Mouse (Mus musculus) MEL (cell line): ENCODE measurements at regions not wholly inside any gene's neighbourhood (a gene's known extent, or its start where the extent isn't known, plus 50 kb on each side); places are given as distances from the start of the nearest gene placed in this dataset.

ENCODE experiments used
- DNase-seq: peaks from one replicate; pipeline ENCODE4 v3.0.0; 2011; ENCODE audit warnings: low read depth, low spot score
- H3K27ac ChIP-seq: 2 replicates; pipeline ENCODE4 v1.5.1; 2012; ENCODE audit warnings: low read depth, mild to moderate bottlenecking, control low read depth, low read length, moderate library complexity; ENCODE audit not compliant: control insufficient read depth
- H3K27me3 ChIP-seq, 2 experiments: fragments of 150-350 bp in 1 of 2; sonication (generic) in 1 of 2; 2 replicates each; pipeline ENCODE4 v1.6.1; 2012; ENCODE audit warnings: low read length in 2 of 2, mild to moderate bottlenecking in 2 of 2, improper control_type of control experiment in 1 of 2, moderate library complexity in 1 of 2; ENCODE audit not compliant: insufficient read depth in 2 of 2, control insufficient read depth in 1 of 2
- H3K36me3 ChIP-seq, 2 experiments: 2 replicates each; pipeline ENCODE4 v1.6.1; 2012 to 2014; ENCODE audit warnings: low read length in 2 of 2, improper control_type of control experiment in 1 of 2, inconsistent platforms in 1 of 2, mild to moderate bottlenecking in 1 of 2; ENCODE audit not compliant: insufficient read depth in 2 of 2, control insufficient read depth in 1 of 2
- H3K4me1 ChIP-seq, 2 experiments: fragments of 150-350 bp in 1 of 2; sonication (generic) in 1 of 2; 2 replicates each; pipeline ENCODE4 v1.6.1; 2012; ENCODE audit warnings: low read length in 2 of 2, improper control_type of control experiment in 1 of 2, mild to moderate bottlenecking in 1 of 2; ENCODE audit not compliant: insufficient read depth in 2 of 2, control insufficient read depth in 1 of 2
- H3K4me3 ChIP-seq, 2 experiments: fragments of 150-350 bp in 1 of 2; sonication (generic) in 1 of 2; 2 replicates each; pipeline ENCODE4 v1.5.1; 2012; ENCODE audit warnings: low read depth in 2 of 2, low read length in 2 of 2, mild to moderate bottlenecking in 2 of 2, moderate library complexity in 2 of 2, control low read depth in 1 of 2, improper control_type of control experiment in 1 of 2; ENCODE audit not compliant: control insufficient read depth in 1 of 2, insufficient read depth in 1 of 2
- H3K79me2 ChIP-seq: 2 replicates; pipeline ENCODE4 v1.6.1; 2012; ENCODE audit warnings: mild to moderate bottlenecking, low read length, moderate library complexity; ENCODE audit not compliant: control insufficient read depth, poor library complexity, insufficient read depth
- H3K9ac ChIP-seq: 2 replicates; pipeline ENCODE4 v1.6.1; 2012; ENCODE audit warnings: low read depth, mild to moderate bottlenecking, control low read depth, low read length, moderate library complexity; ENCODE audit not compliant: control insufficient read depth, poor library complexity, severe bottlenecking
- H3K9me3 ChIP-seq: fragments of 150-350 bp; sonication (generic); replicated peaks from 2 replicates; pipeline ENCODE4 v1.6.1; 2012; ENCODE audit warnings: mild to moderate bottlenecking, low read length, improper control_type of control experiment, moderate library complexity; ENCODE audit not compliant: insufficient read depth
- CHD2 ChIP-seq: IDR thresholded peaks from 2 replicates; pipeline ENCODE4 v1.6.1; 2011; ENCODE audit warnings: low read length, improper control_type of control experiment
- CTCF ChIP-seq, 3 experiments: IDR thresholded peaks in 2 of 3; conservative IDR thresholded peaks in 1 of 3; 2 replicates each; pipeline ENCODE4 v1.5.1; 2011 to 2012; ENCODE audit warnings: low read length in 3 of 3, low read depth in 2 of 3, mild to moderate bottlenecking in 2 of 3, improper control_type of control experiment in 1 of 3, inconsistent platforms in 1 of 3, mixed read lengths in 1 of 3, moderate library complexity in 1 of 3; ENCODE audit not compliant: control insufficient read depth in 1 of 3, insufficient read depth in 1 of 3, poor library complexity in 1 of 3, severe bottlenecking in 1 of 3
- E2F4 ChIP-seq: IDR thresholded peaks from 2 replicates; pipeline ENCODE4 v1.6.1; 2011; ENCODE audit warnings: low read depth, low read length, improper control_type of control experiment, borderline replicate concordance
- ELF1 ChIP-seq: IDR thresholded peaks from 2 replicates; pipeline ENCODE4 v1.6.1; 2014; ENCODE audit warnings: low read depth, mild to moderate bottlenecking, inconsistent platforms, low read length, improper control_type of control experiment, moderate library complexity
- HCFC1 ChIP-seq: IDR thresholded peaks from 2 replicates; pipeline ENCODE4 v1.6.1; 2012; ENCODE audit warnings: low read depth, mild to moderate bottlenecking, inconsistent platforms, low read length, improper control_type of control experiment, moderate library complexity
- JUND ChIP-seq: IDR thresholded peaks from 2 replicates; pipeline ENCODE4 v1.6.1; 2011; ENCODE audit warnings: low read depth, mild to moderate bottlenecking, improper control_type of control experiment, low read length
- MAX ChIP-seq: IDR thresholded peaks from 2 replicates; pipeline ENCODE4 v1.6.1; 2011; ENCODE audit warnings: low read length, improper control_type of control experiment
- MYB ChIP-seq: IDR thresholded peaks from 2 replicates; pipeline ENCODE4 v1.6.1; 2011; ENCODE audit warnings: mild to moderate bottlenecking, low read depth, low read length, improper control_type of control experiment
- NELFE ChIP-seq: IDR thresholded peaks from 2 replicates; pipeline ENCODE4 v1.6.1; 2011; ENCODE audit warnings: low read depth, low read length, improper control_type of control experiment
- NRF1 ChIP-seq: IDR thresholded peaks from 2 replicates; pipeline ENCODE4 v1.6.1; 2014; ENCODE audit warnings: low read depth, mild to moderate bottlenecking, inconsistent platforms, low read length, improper control_type of control experiment, moderate library complexity; ENCODE audit not compliant: poor library complexity, insufficient read depth, severe bottlenecking
- POLR2AphosphoS2 ChIP-seq: IDR thresholded peaks from 2 replicates; pipeline ENCODE4 v1.6.1; 2011; ENCODE audit warnings: low read length, improper control_type of control experiment
- POLR2AphosphoS5 ChIP-seq: IDR thresholded peaks from 2 replicates; pipeline ENCODE4 v1.6.1; 2012; ENCODE audit warnings: low read depth, borderline replicate concordance, mild to moderate bottlenecking, inconsistent platforms, low read length, moderate library complexity, mixed read lengths
- RAD21 ChIP-seq: IDR thresholded peaks from 2 replicates; pipeline ENCODE4 v1.6.1; 2011; ENCODE audit warnings: mild to moderate bottlenecking, low read depth, low read length, improper control_type of control experiment
- RCOR1 ChIP-seq: IDR thresholded peaks from 2 replicates; pipeline ENCODE4 v1.6.1; 2012; ENCODE audit warnings: low read depth, mild to moderate bottlenecking, inconsistent platforms, low read length, improper control_type of control experiment
- USF1 ChIP-seq: IDR thresholded peaks from 2 replicates; pipeline ENCODE4 v1.6.1; 2014; ENCODE audit warnings: low read depth, mild to moderate bottlenecking, inconsistent platforms, low read length, improper control_type of control experiment, moderate library complexity
- USF2 ChIP-seq, 2 experiments: IDR thresholded peaks; 2 replicates each; pipeline ENCODE4 v1.6.1; 2011 to 2012; ENCODE audit warnings: improper control_type of control experiment in 2 of 2, low read length in 2 of 2, borderline replicate concordance in 1 of 2, inconsistent platforms in 1 of 2, low read depth in 1 of 2, mild to moderate bottlenecking in 1 of 2; ENCODE audit not compliant: insufficient read depth in 1 of 2
- ZNF384 ChIP-seq: IDR thresholded peaks from 2 replicates; pipeline ENCODE4 v1.6.1; 2012; ENCODE audit warnings: low read depth, mild to moderate bottlenecking, inconsistent platforms, low read length, improper control_type of control experiment

DNA sequence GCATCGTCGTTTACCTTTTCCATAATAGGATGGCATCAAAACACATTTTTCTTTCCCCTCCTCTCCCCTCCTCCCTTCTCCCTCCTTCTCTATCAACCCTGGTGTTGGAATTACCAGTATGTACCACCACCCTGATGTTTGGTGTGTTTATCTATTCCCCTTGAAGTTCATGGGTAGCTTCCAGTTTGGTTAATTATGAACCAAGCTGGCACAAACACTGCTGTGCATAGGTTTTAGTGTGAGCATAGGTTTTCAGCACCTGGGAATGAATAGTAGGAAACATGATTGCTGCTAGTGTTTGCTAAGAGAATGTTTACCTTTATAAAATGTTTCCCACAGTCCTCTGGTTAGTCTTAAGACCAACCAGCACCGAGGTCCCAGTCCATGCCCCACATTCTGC lies 420.1 kb downstream of the Nr2f2 start:
- no peak for DNase-seq
- Histone ChIP-seq H3K4me3 (no peak overlapping the region), H3K27me3 (no peaks in the 10 kb centered on the region), H3K4me1 (no peaks in the 10 kb centered on the region), H3K79me2 (no peaks in the 10 kb centered on the region), H3K9me3 (no peaks in the 10 kb centered on the region), H3K27ac (no peak overlapping the region), H3K9ac (no peak overlapping the region), H3K36me3 (no peaks in the 10 kb centered on the region)
- TF ChIP-seq USF2 (IDR thresholded peaks at IDR 0.05; ENCODE audit: borderline replicate concordance in 1 of 2, insufficient read depth in 1 of 2, low read depth in 1 of 2, low read length in 2 of 2) (no peak), CHD2 (no peak), HCFC1 (no peak), POLR2AphosphoS2 (no peak), USF1 (no peak), ELF1 (no peak), RAD21 (no peak), CTCF (IDR thresholded peaks at IDR 0.05 in 2 of 3, conservative IDR thresholded peaks at IDR 0.05 in 1 of 3; ENCODE audit: control insufficient read depth in 1 of 3, insufficient read depth in 1 of 3, low read depth in 2 of 3, low read length in 3 of 3, poor library complexity in 1 of 3, severe bottlenecking in 1 of 3) (no peak), NRF1 (no peak), POLR2AphosphoS5 (no peak), NELFE (no peak), MYB (no peak), ZNF384 (no peak)

DNA sequence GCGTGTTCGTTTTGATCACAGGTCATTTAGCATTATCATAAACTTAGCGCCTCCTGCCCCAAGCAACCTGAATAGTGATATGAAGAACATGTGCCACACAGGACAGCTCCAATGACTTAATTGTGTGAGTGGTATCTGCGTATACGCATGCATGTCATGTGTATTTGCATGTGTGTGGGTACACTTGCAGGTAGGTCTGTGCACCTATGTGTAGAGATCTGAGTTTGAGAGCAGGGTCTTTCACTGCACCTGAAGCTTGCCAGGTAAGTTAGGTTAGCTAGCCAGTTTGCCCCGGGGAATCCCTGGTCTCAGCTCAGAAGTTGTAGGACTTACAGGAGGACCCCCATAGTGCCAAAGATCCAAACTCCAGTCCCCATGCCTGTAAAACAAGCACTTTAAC lies 424.7 kb downstream of the Nr2f2 start:
- no peak for TF ChIP-seq MAX
- no peak for TF ChIP-seq JUND
- TF ChIP-seq RCOR1, result no peak
- TF ChIP-seq HCFC1, result no peak
- no peak for TF ChIP-seq E2F4
- TF ChIP-seq CHD2, result no peak
- no peak for TF ChIP-seq ELF1
- TF ChIP-seq USF1, result no peak
- TF ChIP-seq MYB, result no peak
- H3K27me3 ChIP-seq, result no peaks in the 10 kb centered on the region
- no peaks in the 10 kb centered on the region for H3K36me3 ChIP-seq
- no peak overlapping the region for H3K4me3 ChIP-seq
- no peaks in the 10 kb centered on the region for H3K79me2 ChIP-seq
- H3K27ac ChIP-seq, result no peak overlapping the region
- H3K9me3 ChIP-seq, result no peaks in the 10 kb centered on the region
- no peak overlapping the region for H3K9ac ChIP-seq
- H3K4me1 ChIP-seq, result no peaks in the 10 kb centered on the region
- no peak for DNase-seq
